Mouse (Mus musculus): ENCODE data around the gene Zap70. TPM values are rescaled to one million over a fixed set of nuclear protein-coding genes. Genes with fewer than 3 reads are reported as not detected.

Gene Zap70
- total RNA-seq, 1 experiment = 2.5 TPM

GRCm38 (mm10) chr1:36784365-36785134 lies 23.0 kb downstream of the Zap70 start:
- Histone ChIP-seq H3K4me1 (ENCODE audit: control insufficient read depth in 2 of 2, insufficient read depth in 2 of 2, low read length in 2 of 2, poor library complexity in 1 of 2) (peaks cover 0 to 6% of the 10 kb centered on the region in 2 experiments; a peak in 2 of 4 replicates), H3K9ac (ENCODE audit: insufficient read depth, low read depth, low read length, poor library complexity, severe bottlenecking) (peak overlapping the region; percentile 28; the same call in 1 of the 2 replicates), H3K9me3 (ENCODE audit: control insufficient read depth, insufficient read depth, low read depth, low read length) (no peaks in the 10 kb centered on the region), H3K36me3 (ENCODE audit: control insufficient read depth, insufficient read depth, low read length, poor library complexity, severe bottlenecking) (no peaks in the 10 kb centered on the region), H3K4me3 (ENCODE audit: insufficient read depth in 1 of 2, low read depth in 1 of 2, low read length in 2 of 2, poor library complexity in 1 of 2, severe bottlenecking in 1 of 2) (peak overlapping the region; percentile 18 to 62; a peak in 3 of 4 replicates), H3K27ac (ENCODE audit: insufficient read depth, low read depth, low read length, poor library complexity, severe bottlenecking) (no peak overlapping the region)
- DNase-seq (ENCODE audit: low read depth, low spot score) = peak; percentile 80
- in situ Hi-C loops (cut with MboI; ENCODE audit: low sequenced_read_pairs in 2 of 2, unreplicated experiment in 2 of 2) = loop anchor here (5.0 to 25.0 kb wide), 3 partner anchors 453 to 853 kb away; no protein-coding TSS in a partner anchor
- TF ChIP-seq CHD2 (IDR thresholded peaks at IDR 0.05; ENCODE audit: low read depth, low read length) (no peak), MAFK (IDR thresholded peaks at IDR 0.05; ENCODE audit: insufficient read depth, low read depth, low read length) (no peak), ZC3H11A (IDR thresholded peaks at IDR 0.05; ENCODE audit: borderline replicate concordance, low read depth, low read length) (peak; percentile 93)

- no peak for DNase-seq (ENCODE audit: low read depth, low spot score)
- H3K36me3 ChIP-seq (ENCODE audit: control insufficient read depth, insufficient read depth, low read length, poor library complexity, severe bottlenecking) = no peaks in the 10 kb centered on the region
- peak overlapping the region; percentile 18 to 62; a peak in 3 of 4 replicates for H3K4me3 ChIP-seq (ENCODE audit: insufficient read depth in 1 of 2, low read depth in 1 of 2, low read length in 2 of 2, poor library complexity in 1 of 2, severe bottlenecking in 1 of 2)
- in situ Hi-C loops (cut with MboI; ENCODE audit: low sequenced_read_pairs in 2 of 2, unreplicated experiment in 2 of 2) = loop anchor here (25.0 kb wide), 2 partner anchors 452 to 852 kb away; no protein-coding TSS in a partner anchor
- TF ChIP-seq HCFC1 (IDR thresholded peaks at IDR 0.05; ENCODE audit: borderline replicate concordance, insufficient read depth, low read length) = no peak
- TF ChIP-seq ZC3H11A (IDR thresholded peaks at IDR 0.05; ENCODE audit: borderline replicate concordance, low read depth, low read length) = no peak
- TF ChIP-seq MAFK (IDR thresholded peaks at IDR 0.05; ENCODE audit: insufficient read depth, low read depth, low read length) = no peak
- TF ChIP-seq ZNF384 (IDR thresholded peaks at IDR 0.05; ENCODE audit: low read depth, low read length) = no peak
- no peak for TF ChIP-seq CHD2 (IDR thresholded peaks at IDR 0.05; ENCODE audit: low read depth, low read length)
- no peaks in the 10 kb centered on the region for H3K9me3 ChIP-seq (ENCODE audit: control insufficient read depth, insufficient read depth, low read depth, low read length)
- no peak overlapping the region for H3K27ac ChIP-seq (ENCODE audit: insufficient read depth, low read depth, low read length, poor library complexity, severe bottlenecking)
- H3K4me1 ChIP-seq (ENCODE audit: control insufficient read depth in 2 of 2, insufficient read depth in 2 of 2, low read length in 2 of 2, poor library complexity in 1 of 2) = peaks cover 0 to 5% of the 10 kb centered on the region in 2 experiments; a peak in 1 of 4 replicates
- H3K9ac ChIP-seq (ENCODE audit: insufficient read depth, low read depth, low read length, poor library complexity, severe bottlenecking) = no peak overlapping the region
Observed at GRCm38 (mm10) chr1:36785238-36785641, 23.6 kb downstream of the Zap70 start.

DNA sequence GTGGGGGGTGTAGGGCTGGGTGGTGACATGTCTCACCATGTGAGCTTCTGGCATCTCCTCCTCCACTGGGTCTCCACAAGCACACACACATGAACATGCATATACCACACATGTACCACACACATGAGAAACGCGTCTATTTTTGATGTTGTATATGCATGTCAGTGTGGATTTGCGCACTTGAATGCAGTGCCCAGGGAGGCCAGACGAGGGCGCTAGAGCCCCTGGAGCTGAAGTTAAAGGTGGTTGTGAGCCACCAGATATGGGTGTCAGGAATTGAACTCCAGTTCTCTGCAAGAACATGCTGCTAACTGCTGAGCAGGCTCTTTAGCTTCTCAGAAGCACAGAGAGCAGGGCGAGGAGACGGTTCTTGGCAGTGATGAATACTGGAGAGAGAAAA lies 24.8 kb downstream of the Zap70 start:
- H3K36me3 ChIP-seq (ENCODE audit: control insufficient read depth, insufficient read depth, low read length, poor library complexity, severe bottlenecking) = peaks cover 3% of the 10 kb centered on the region
- H3K27ac ChIP-seq (ENCODE audit: insufficient read depth, low read depth, low read length, poor library complexity, severe bottlenecking) = no peak overlapping the region
- in situ Hi-C loops (cut with MboI; ENCODE audit: low sequenced_read_pairs in 2 of 2, unreplicated experiment in 2 of 2) = loop anchor here (25.0 kb wide), 2 partner anchors 451 to 851 kb away; no protein-coding TSS in a partner anchor
- no peaks in the 10 kb centered on the region for H3K9me3 ChIP-seq (ENCODE audit: control insufficient read depth, insufficient read depth, low read depth, low read length)
- TF ChIP-seq MAFK (IDR thresholded peaks at IDR 0.05; ENCODE audit: insufficient read depth, low read depth, low read length) (0 out of 2 replicates have a peak, but pooled peaks have one; percentile 27), ZC3H11A (IDR thresholded peaks at IDR 0.05; ENCODE audit: borderline replicate concordance, low read depth, low read length) (0 out of 2 replicates have a peak, but pooled peaks have one; percentile 25), HCFC1 (IDR thresholded peaks at IDR 0.05; ENCODE audit: borderline replicate concordance, insufficient read depth, low read length) (no peak)
- H3K9ac ChIP-seq (ENCODE audit: insufficient read depth, low read depth, low read length, poor library complexity, severe bottlenecking) = no peak overlapping the region
- no peak for DNase-seq (ENCODE audit: low read depth, low spot score)
- no peak overlapping the region for H3K4me3 ChIP-seq (ENCODE audit: insufficient read depth in 1 of 2, low read depth in 1 of 2, low read length in 2 of 2, poor library complexity in 1 of 2, severe bottlenecking in 1 of 2)
- H3K4me1 ChIP-seq (ENCODE audit: control insufficient read depth in 2 of 2, insufficient read depth in 2 of 2, low read length in 2 of 2, poor library complexity in 1 of 2) = peaks cover 0 to 5% of the 10 kb centered on the region in 2 experiments; a peak in 1 of 4 replicates

- H3K4me3 ChIP-seq (ENCODE audit: insufficient read depth in 1 of 2, low read depth in 1 of 2, low read length in 2 of 2, poor library complexity in 1 of 2, severe bottlenecking in 1 of 2) = no peak overlapping the region
- DNase-seq (ENCODE audit: low read depth, low spot score) = no peak
- H3K27ac ChIP-seq (ENCODE audit: insufficient read depth, low read depth, low read length, poor library complexity, severe bottlenecking) = no peak overlapping the region
- TF ChIP-seq HCFC1 (IDR thresholded peaks at IDR 0.05; ENCODE audit: borderline replicate concordance, insufficient read depth, low read length) (no peak), CHD2 (IDR thresholded peaks at IDR 0.05; ENCODE audit: low read depth, low read length) (no peak), MAFK (IDR thresholded peaks at IDR 0.05; ENCODE audit: insufficient read depth, low read depth, low read length) (no peak), ZC3H11A (IDR thresholded peaks at IDR 0.05; ENCODE audit: borderline replicate concordance, low read depth, low read length) (no peak), ZNF384 (IDR thresholded peaks at IDR 0.05; ENCODE audit: low read depth, low read length) (no peak)
- H3K4me1 ChIP-seq (ENCODE audit: control insufficient read depth in 2 of 2, insufficient read depth in 2 of 2, low read length in 2 of 2, poor library complexity in 1 of 2) = peaks cover 0 to 5% of the 10 kb centered on the region in 2 experiments; a peak in 1 of 4 replicates
- peaks cover 26% of the 10 kb centered on the region for H3K36me3 ChIP-seq (ENCODE audit: control insufficient read depth, insufficient read depth, low read length, poor library complexity, severe bottlenecking)
- H3K9me3 ChIP-seq (ENCODE audit: control insufficient read depth, insufficient read depth, low read depth, low read length) = no peaks in the 10 kb centered on the region
- no peak overlapping the region for H3K9ac ChIP-seq (ENCODE audit: insufficient read depth, low read depth, low read length, poor library complexity, severe bottlenecking)
- in situ Hi-C loops (cut with MboI; ENCODE audit: low sequenced_read_pairs in 2 of 2, unreplicated experiment in 2 of 2) = loop anchor here (25.0 kb wide), 2 partner anchors 448 to 848 kb away; no protein-coding TSS in a partner anchor
Observed at GRCm38 (mm10) chr1:36789416-36789815, 27.8 kb downstream of the Zap70 start.

Measured in ES-E14 (cell line).